Mouse (Mus musculus): ENCODE measurements around the gene Pkhd1. TPM values are rescaled to one million over a fixed set of nuclear protein-coding genes. Genes with fewer than 3 reads are reported as not detected.

Pkhd1 gene
- total RNA-seq, 2 experiments from 2014 or later: not detected

GRCm38 (mm10) chr1:20035277-20035676, 582.6 kb downstream of the Pkhd1 start:
- no peak for ATAC-seq (replicated peaks; ENCODE audit: low FRiP score, poor library complexity, severe bottlenecking)

GRCm38 (mm10) chr1:20018198-20018925, 599.5 kb downstream of the Pkhd1 start:
- ATAC-seq (replicated peaks; ENCODE audit: low FRiP score, poor library complexity, severe bottlenecking): no peak

DNA sequence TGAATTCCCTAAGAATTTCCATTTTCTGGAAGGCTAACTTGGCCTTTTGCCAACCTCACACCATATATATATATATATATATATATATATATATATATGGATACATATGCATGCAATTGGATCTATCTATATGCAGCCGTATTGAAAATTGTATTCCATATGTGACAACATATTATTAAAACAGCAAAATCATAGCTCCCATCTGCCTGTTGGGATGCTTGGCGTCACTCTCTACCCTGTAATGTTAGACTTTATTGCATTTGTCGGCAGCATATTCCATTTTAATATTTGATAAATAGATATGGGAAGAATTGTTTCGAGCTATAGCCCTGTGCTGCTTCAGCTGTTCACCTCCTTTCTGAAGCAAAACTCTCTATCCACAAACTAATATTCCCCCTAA, 600.2 kb downstream of the Pkhd1 start:
- no peak for ATAC-seq (replicated peaks; ENCODE audit: low FRiP score, poor library complexity, severe bottlenecking)

Other genes starting within 250 kb of the Pkhd1 start
- not detected in 2 replicates for gene Il17a, start 112.8 kb upstream of the Pkhd1 start, total RNA-seq (2015; ENCODE audit: low replicate concordance)
- not detected in 2 replicates for gene Il17a, start 112.8 kb upstream of the Pkhd1 start, total RNA-seq (2017; ENCODE audit: low replicate concordance)
- gene Il17f, start 172.6 kb upstream of the Pkhd1 start, total RNA-seq (2015; ENCODE audit: low replicate concordance): 1.8 TPM in 1 of 2 replicates, not detected in the other
- gene Il17f, start 172.6 kb upstream of the Pkhd1 start, total RNA-seq (2017; ENCODE audit: low replicate concordance): not detected in 2 replicates
- gene Mcm3, start 202.2 kb upstream of the Pkhd1 start, total RNA-seq (2015; ENCODE audit: low replicate concordance): 307 and 341 TPM in 2 replicates
- gene Mcm3, start 202.2 kb upstream of the Pkhd1 start, total RNA-seq (2017; ENCODE audit: low replicate concordance): 111 and 128 TPM in 2 replicates